Mouse (Mus musculus) B cell, adult 2 months (primary cell): ENCODE data around the gene Iscu.

Source experiments
- DNase-seq, 2 experiments: peaks; one replicate each; pipeline ENCODE4 v3.0.0; 2022

The Iscu gene

GRCm38 (mm10) chr5:113789075-113789788 lies 16.7 kb downstream of the Iscu start:
- no peak for DNase-seq

GRCm38 (mm10) chr5:113790453-113791196 lies 18.1 kb downstream of the Iscu start:
- DNase-seq: no peak

GRCm38 (mm10) chr5:113791197-113792095 lies 18.9 kb downstream of the Iscu start:
- DNase-seq: no peak

GRCm38 (mm10) chr5:113796401-113797148 lies 24.0 kb downstream of the Iscu start:
- no peak for DNase-seq

- DNase-seq: no peak
These were observed 24.8 kb downstream of the Iscu start for GRCm38 (mm10) chr5:113797149-113797882.

GRCm38 (mm10) chr5:113798525-113798924 lies 26.0 kb downstream of the Iscu start:
- DNase-seq: no peak

- no peak for DNase-seq
These were observed 27.1 kb downstream of the Iscu start for GRCm38 (mm10) chr5:113799691-113800090.

GRCm38 (mm10) chr5:113800280-113800679 lies 27.7 kb downstream of the Iscu start, which contains the start of gene Tmem119:
Tmem119 (minus strand) TSS chr5:113800516.
- DNase-seq: no peak

GRCm38 (mm10) chr5:113804395-113804966 lies 31.9 kb downstream of the Iscu start:
- DNase-seq: no peak

GRCm38 (mm10) chr5:113805301-113805700 lies 32.8 kb downstream of the Iscu start:
- DNase-seq: no peak

- DNase-seq: no peak
These were observed 33.9 kb downstream of the Iscu start for GRCm38 (mm10) chr5:113806414-113806813.

- DNase-seq: no peak
These were observed 35.2 kb downstream of the Iscu start for GRCm38 (mm10) chr5:113807712-113808111.

- DNase-seq: no peak
These were observed 35.6 kb downstream of the Iscu start for GRCm38 (mm10) chr5:113808177-113808576.

- no peak for DNase-seq
These were observed 37.6 kb downstream of the Iscu start for GRCm38 (mm10) chr5:113810111-113810510.

GRCm38 (mm10) chr5:113811824-113812420 lies 39.4 kb downstream of the Iscu start:
- DNase-seq: peak; percentile 49 to 61

- DNase-seq: peak in 1 of 2 experiments; percentile 39
These were observed 40.1 kb downstream of the Iscu start for GRCm38 (mm10) chr5:113812638-113813037.

GRCm38 (mm10) chr5:113813608-113814007 lies 41.1 kb downstream of the Iscu start:
- DNase-seq: peak; percentile 78 to 79

- DNase-seq: peak; percentile 55 to 61
These were observed 41.8 kb downstream of the Iscu start for GRCm38 (mm10) chr5:113814111-113815040.

GRCm38 (mm10) chr5:113815041-113815389 lies 42.5 kb downstream of the Iscu start:
- no peak for DNase-seq
